Mouse (Mus musculus) megakaryocyte progenitor cell, adult 5-6 weeks (primary cell): ENCODE measurements at regions not wholly inside any gene's neighbourhood (a gene's known extent, or its start where the extent isn't known, plus 50 kb on each side); places are given as distances from the start of the nearest gene placed in this dataset.

ENCODE experiments used
- ATAC-seq: replicated peaks from 2 replicates; pipeline ENCODE4 v1.8.0; 2016; ENCODE audit warnings: mild to moderate bottlenecking, moderate TSS enrichment, inconsistent platforms; ENCODE audit not compliant: poor library complexity

DNA sequence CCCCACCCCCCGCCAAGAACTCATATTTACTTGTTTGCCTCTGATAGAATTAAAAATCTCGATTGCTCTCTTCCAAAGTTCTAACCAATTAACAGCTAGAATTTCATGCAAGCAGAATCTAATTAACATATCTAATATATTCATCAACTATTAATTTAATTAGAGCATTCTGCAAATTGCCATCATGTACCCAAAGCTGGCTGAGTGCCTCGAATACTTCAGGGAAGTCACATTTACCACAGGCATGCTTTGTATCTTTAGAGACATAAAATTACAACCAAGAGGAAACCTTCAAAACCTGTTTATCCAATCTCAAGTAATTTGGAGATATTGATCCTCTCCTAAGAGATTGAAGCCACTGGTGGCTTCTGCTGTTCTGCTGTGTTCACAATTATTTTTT lies 401.6 kb upstream of the Nmur2 start:
- no peak for ATAC-seq

DNA sequence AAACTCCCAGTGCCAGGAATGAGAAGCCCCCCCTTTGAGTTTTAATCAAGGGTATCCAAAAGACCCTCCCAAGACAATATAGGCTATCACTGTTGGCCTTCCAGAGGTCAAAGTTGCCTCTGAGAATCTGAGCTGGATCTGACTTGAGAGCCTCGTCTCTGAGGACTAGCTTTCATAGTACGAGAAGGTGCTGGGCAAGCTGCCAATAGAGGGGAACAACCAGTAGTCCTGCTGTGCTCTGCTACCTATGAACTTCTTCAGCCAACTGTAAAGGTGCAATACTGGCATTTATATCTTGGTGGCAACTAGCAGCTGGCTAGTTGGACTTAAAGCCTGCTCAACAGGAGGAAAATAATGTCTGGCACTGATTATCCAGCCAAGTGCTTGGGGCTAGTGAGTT lies 400.3 kb upstream of the Nmur2 start:
- no peak for ATAC-seq

GRCm38 (mm10) chr11:56431089-56431488 lies 390.3 kb upstream of the Nmur2 start:
- ATAC-seq = no peak

DNA sequence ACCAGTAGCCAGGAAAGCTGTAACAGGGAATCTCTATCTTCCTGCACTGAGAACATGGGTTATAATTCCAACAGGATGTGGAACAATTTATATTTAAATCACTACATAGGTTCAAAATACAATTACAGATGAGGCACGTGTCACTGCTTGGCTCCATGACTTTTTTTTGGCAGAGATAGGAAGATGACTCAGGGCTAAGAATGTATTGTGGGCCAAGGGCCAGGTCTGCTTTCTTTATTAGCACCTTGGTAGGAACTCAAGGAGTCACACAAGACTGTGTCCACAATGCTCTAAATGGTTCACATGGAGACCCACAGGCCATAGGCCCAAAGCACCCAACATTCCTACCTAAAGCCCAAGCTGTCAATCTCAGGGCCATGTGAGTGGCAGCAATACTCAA lies 344.0 kb upstream of the Nmur2 start:
- ATAC-seq = no peak

GRCm38 (mm10) chr11:56377535-56377934 lies 336.7 kb upstream of the Nmur2 start:
- ATAC-seq = no peak

DNA sequence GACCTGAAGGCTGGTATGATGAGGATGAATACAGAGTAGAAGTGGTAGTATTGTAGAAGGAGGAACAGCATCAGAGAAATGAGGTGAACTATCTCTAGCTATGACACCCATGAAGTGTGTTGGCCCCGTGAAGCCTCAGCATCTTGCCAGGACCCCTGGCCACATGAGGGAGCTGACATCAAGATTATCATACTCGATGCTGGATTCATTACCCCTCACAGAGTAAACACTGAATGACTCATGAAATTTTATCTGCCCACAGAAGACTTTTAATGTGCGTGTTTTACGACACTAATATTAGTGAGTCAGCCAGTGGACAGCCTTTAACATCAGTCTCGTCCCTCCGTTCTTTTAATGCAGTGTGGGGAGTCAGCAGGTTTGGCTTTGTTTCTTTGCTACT lies 333.5 kb upstream of the Nmur2 start:
- ATAC-seq = no peak

DNA sequence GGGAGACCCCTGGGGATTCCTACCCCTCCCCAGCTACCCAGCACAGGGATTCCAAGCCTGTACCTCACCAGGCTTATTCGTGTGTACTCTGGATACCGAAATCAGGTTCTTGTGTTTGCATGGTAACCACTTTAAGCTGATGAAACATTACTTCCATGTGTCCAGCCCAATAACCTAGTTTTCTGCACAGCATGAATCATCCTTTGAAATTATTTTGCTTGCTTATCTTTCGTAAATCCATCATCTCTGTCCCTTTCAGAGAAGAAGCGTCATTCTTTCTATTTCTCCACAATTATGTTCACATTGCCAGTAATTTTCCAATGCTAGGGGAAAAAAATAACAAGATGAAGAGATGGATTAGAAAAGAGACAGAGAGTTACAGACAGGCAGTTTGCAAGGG lies 332.8 kb upstream of the Nmur2 start:
- no peak for ATAC-seq

DNA sequence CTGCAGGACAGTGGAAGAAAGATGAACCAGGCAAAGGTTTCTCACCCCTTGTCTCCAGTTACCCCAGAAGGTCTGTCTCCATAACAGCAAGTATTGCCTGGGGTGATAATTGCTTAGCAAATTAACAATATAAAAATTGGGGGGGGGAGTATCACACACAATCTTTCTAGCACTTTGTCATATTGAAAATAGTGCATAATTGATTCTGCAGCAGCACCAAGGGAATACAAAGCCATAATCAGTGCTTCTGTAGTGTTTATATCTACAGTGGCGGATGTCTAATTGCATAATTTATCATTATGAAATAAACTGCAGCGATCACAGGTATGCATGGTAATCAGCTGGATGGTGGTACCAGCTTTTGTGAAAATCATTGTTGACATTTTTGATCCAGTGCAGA lies 316.9 kb upstream of the Nmur2 start:
- ATAC-seq = no peak

DNA sequence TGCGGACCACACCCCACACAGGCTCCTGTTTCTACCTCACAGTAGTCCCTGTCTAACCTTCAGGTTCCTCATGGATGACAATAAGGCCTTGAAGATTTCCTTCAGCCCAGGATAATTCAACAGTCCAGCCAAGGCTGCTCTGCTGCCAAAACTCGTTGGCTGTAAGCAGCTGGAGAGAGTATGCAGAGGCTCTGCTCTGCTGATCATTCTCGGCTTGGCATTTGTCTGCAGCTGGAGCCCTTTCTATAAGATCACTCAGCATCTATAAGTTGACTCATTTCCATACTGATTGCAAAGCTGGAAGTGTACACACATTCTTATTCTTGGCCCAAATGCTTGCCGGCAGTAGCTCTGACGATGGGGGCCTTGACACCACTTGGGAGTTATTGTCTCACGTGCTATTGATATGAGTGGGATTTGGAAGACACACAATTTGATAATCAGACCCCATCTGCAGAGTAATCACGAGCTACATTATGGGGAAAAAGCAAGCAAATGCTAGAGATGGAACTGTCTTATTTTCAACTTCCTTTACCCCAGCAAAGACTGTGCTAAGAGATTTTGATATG lies 311.1 kb upstream of the Nmur2 start:
- no peak for ATAC-seq

GRCm38 (mm10) chr11:56351231-56351630 lies 310.4 kb upstream of the Nmur2 start:
- ATAC-seq = no peak

- no peak for ATAC-seq
These were observed 309.0 kb upstream of the Nmur2 start for GRCm38 (mm10) chr11:56349766-56350165.

DNA sequence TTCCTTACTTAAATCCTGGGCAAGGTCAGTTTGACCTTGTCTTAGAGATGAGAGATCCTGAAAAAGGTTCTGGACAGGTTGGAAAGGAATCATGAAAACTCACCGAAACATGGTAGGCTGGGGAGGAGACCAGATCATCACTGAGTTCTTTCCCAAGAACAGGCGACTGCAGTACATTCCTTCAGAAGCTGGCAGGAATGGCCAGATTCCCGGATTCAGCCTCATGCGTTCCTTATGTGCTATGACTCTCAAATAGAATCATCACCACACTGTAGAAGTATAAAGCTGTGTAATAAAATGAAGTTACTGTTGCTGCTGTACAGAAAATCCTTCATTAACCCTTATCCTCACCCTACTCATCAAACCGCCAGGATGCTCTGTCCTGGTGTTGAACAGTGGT lies 307.6 kb upstream of the Nmur2 start:
- ATAC-seq = no peak

- no peak for ATAC-seq
These were observed 302.3 kb upstream of the Nmur2 start for GRCm38 (mm10) chr11:56343083-56343482.

- no peak for ATAC-seq
These were observed 300.9 kb upstream of the Nmur2 start for GRCm38 (mm10) chr11:56341731-56342130.

DNA sequence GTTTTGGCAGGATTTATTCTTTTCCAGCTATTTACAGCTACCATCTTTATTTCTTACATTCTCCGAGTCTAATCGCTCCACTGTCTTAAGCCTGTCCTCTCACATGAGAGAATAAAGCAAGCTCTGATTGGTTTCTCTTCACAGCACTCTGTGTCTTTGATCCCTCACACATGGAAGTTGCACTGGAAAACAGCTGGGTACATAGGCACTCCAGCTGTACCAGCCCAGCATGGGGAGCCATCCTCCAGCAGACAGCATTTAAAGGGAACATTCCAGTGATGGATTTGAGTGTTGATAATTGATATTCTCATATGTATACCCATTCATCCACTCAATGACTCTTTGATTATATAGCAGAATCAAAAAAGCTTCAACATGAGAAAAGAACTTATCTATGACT lies 300.2 kb upstream of the Nmur2 start:
- ATAC-seq = no peak

DNA sequence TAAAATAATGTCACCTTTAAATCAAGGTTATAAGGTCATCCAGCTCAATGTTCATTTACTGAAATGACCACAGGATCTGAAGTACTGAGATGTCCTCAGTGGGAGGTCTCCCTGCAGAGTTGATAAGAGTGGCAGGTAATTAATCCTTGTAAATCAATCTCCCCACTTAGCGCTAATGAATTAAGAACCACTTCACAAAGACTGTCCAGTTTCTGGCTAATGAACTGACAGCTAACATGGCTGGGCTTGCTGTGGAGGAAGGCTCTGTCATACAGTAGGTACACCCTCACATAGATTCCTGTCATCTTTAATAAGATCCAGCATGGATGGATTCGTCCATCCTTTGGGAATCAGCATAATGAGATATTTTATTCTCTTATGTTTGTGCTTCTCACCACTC lies 297.7 kb upstream of the Nmur2 start:
- no peak for ATAC-seq

GRCm38 (mm10) chr11:56335937-56336336 lies 295.1 kb upstream of the Nmur2 start:
- ATAC-seq = no peak

- ATAC-seq = no peak
These were observed 279.5 kb upstream of the Nmur2 start for GRCm38 (mm10) chr11:56320293-56320692.

GRCm38 (mm10) chr11:56315221-56315987 lies 274.6 kb upstream of the Nmur2 start:
- no peak for ATAC-seq

DNA sequence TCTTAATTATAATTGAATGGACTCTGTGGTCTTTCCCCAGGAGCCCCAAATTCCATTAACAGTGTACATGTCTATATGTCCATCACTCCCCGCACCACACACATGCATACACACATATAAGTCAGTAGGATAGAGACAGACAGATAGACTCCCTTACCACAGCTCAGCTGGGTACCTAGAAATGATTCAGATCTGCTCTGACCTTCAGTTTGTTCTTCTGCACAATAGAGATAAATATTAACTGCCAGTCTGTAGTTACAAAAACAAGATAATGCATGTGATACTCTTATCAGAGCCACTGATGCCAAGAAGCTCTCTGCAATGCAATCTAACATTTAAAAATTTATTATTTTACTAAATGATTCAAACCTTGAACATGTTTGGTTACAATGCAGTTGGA lies 268.7 kb upstream of the Nmur2 start:
- ATAC-seq = no peak

- ATAC-seq = no peak
These were observed 267.7 kb upstream of the Nmur2 start for GRCm38 (mm10) chr11:56308383-56309105.

DNA sequence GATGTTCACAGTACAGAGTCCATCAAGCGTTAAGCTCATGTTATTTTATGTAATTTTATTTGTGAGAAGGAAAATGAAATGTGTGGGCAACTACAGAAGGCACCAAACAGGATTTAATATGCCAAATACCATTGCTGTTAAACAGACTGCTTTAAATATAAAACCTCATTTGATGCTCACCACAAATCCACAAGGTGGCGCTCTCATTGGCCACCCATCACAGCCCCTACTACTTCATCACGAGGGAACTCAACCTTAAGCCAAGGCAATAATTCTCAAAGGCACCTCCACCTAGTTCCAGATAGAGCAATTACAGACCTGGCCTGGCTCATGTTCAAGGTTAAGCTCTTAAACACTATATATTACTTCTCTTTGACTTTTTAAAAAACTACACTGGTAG lies 266.2 kb upstream of the Nmur2 start:
- ATAC-seq = no peak
